In the genomic region with DNA sequence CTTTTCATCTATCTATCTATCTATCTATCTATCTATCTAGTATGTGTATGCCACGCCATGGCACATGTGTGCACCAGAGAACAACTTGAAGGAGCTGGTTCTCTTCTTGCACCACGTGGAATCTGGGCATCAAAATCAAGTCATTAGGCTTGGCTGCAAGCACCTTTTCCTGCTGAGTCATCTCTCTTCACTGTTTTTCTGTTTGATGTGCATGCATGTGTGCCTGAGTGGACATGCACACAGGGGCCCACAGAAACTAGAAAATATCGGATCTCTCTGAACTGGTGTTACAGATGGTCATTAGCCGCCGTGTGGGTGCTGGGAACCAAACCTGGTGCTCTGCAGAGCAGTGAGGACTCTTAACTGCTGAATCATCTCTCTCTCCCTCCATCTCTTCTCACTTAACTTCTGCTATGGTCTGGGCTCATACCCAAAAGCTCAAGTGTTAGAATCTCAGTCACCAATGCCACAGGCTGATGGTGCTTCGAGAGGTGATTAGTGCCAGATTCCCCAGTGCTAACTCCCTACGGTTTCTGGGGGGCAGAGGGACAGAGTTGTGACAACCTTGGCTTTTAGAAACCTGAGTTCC, we compare ENCODE assay signal across 15 mouse cellular contexts. TPM values are rescaled to one million over a fixed set of nuclear protein-coding genes. Genes with fewer than 3 reads are reported as not detected.
A peak's percentile ranks its signal among the peaks of the same experiment; 100 is the strongest.
DNase-seq lines count a peak whose midpoint lies in the region; ATAC-seq and TF ChIP-seq lines count a peak whose summit lies in the region.
"Had no signal": no experiment of that assay in that cellular context is flagged by ENCODE, and none has a peak within 500 bp of the region (broad histone marks: within the 10 kb centered on the region; RNA-seq: fewer than 3 reads in every experiment).

No protein-coding gene starts in this region.

- H3K27me3 ChIP-seq in hindbrain, embryonic 14.5 days (ENCODE audit: control insufficient read depth, insufficient read depth, low read length) = no peaks in the 10 kb centered on the region
- peaks cover 10% of the 10 kb centered on the region; the same call in 1 of the 2 replicates for H3K27me3 ChIP-seq in hindbrain, embryonic 10.5 days (ENCODE audit: insufficient read depth, poor library complexity, severe bottlenecking)
- H3K27me3 ChIP-seq in CH12.LX (replicated peaks) = peaks cover 24% of the 10 kb centered on the region
- H3K27me3 ChIP-seq in forebrain, embryonic 11.5 days (ENCODE audit: control insufficient read depth, insufficient read depth, low read length) = no peaks in the 10 kb centered on the region
- no peaks in the 10 kb centered on the region for H3K27me3 ChIP-seq in midbrain, embryonic 14.5 days (ENCODE audit: control insufficient read depth, insufficient read depth, low read length)
- no peaks in the 10 kb centered on the region for H3K27me3 ChIP-seq in stomach, postnatal 0 days (ENCODE audit: control insufficient read depth, insufficient read depth, low read length)
- H3K27me3 ChIP-seq: embryonic facial prominence, embryonic 13.5 days had no signal

- no peak for TF ChIP-seq CTCF in CH12.LX (conservative IDR thresholded peaks at IDR 0.05 in 1 of 2, IDR thresholded peaks at IDR 0.05 in 1 of 2; ENCODE audit: low read depth in 2 of 2, low read length in 2 of 2)
- TF ChIP-seq CTCF in stomach, postnatal 0 days (IDR thresholded peaks at IDR 0.05; ENCODE audit: low read depth) = no peak

- no peak overlapping the region for H3K4me2 ChIP-seq in hindbrain, embryonic 14.5 days (replicated peaks)
- H3K4me2 ChIP-seq in CH12.LX (ENCODE audit: insufficient read depth, low read depth, poor library complexity, severe bottlenecking) = no peak overlapping the region
- no peak overlapping the region for H3K4me2 ChIP-seq in forebrain, embryonic 11.5 days (ENCODE audit: low read depth, low read length, severe bottlenecking)
- no peak overlapping the region for H3K4me2 ChIP-seq in midbrain, embryonic 14.5 days (ENCODE audit: low read length)
- no peak overlapping the region for H3K4me2 ChIP-seq in stomach, postnatal 0 days (replicated peaks; ENCODE audit: low read depth)
- H3K4me2 ChIP-seq: embryonic facial prominence, embryonic 13.5 days had no signal

- no peak for DNase-seq in hindbrain, embryonic 14.5 days (ENCODE audit: low spot score)
- DNase-seq in hindbrain, embryonic 10.5 days (ENCODE audit: low spot score) = no peak
- DNase-seq in CH12.LX (ENCODE audit: extremely low read depth) = no peak
- DNase-seq in forebrain, embryonic 11.5 days (ENCODE audit: low spot score) = no peak
- DNase-seq in midbrain, embryonic 14.5 days = no peak
- DNase-seq in stomach, postnatal 0 days (ENCODE audit: low spot score) = no peak
- DNase-seq in kidney, postnatal 14 days = no peak
- DNase-seq: adrenal gland, postnatal 36 days; gastrocnemius, adult 2 months; heart, adult 18-20 months; kidney, adult 2 months; lung, adult 2 months had no signal

- H3K79me2 ChIP-seq in CH12.LX (replicated peaks; ENCODE audit: control insufficient read depth, extremely low read depth, insufficient read depth, poor library complexity, severe bottlenecking) = no peaks in the 10 kb centered on the region

- TF ChIP-seq RAD21 in CH12.LX (IDR thresholded peaks at IDR 0.05; ENCODE audit: low read depth, low read length) = no peak

- H3K36me3 ChIP-seq in hindbrain, embryonic 14.5 days (replicated peaks; ENCODE audit: control insufficient read depth, insufficient read depth) = no peaks in the 10 kb centered on the region
- H3K36me3 ChIP-seq in hindbrain, embryonic 10.5 days = no peaks in the 10 kb centered on the region
- no peaks in the 10 kb centered on the region for H3K36me3 ChIP-seq in CH12.LX (replicated peaks in 1 of 2; ENCODE audit: control insufficient read depth in 1 of 2, insufficient read depth in 1 of 2, low read length in 1 of 2)
- H3K36me3 ChIP-seq in forebrain, embryonic 11.5 days (ENCODE audit: control insufficient read depth, insufficient read depth, low read length) = no peaks in the 10 kb centered on the region
- no peaks in the 10 kb centered on the region for H3K36me3 ChIP-seq in midbrain, embryonic 14.5 days (ENCODE audit: control insufficient read depth, insufficient read depth, low read length)
- no peaks in the 10 kb centered on the region for H3K36me3 ChIP-seq in stomach, postnatal 0 days (ENCODE audit: control insufficient read depth, insufficient read depth, low read length)
- H3K36me3 ChIP-seq: embryonic facial prominence, embryonic 13.5 days had no signal

- peaks cover 39% of the 10 kb centered on the region for H3K4me1 ChIP-seq in hindbrain, embryonic 14.5 days (replicated peaks; ENCODE audit: control insufficient read depth, insufficient read depth, low read length)
- H3K4me1 ChIP-seq in hindbrain, embryonic 10.5 days (replicated peaks) = peaks cover 57% of the 10 kb centered on the region
- H3K4me1 ChIP-seq in CH12.LX (ENCODE audit: control insufficient read depth in 1 of 2, insufficient read depth in 2 of 2) = peaks cover 26 to 46% of the 10 kb centered on the region in 2 experiments
- H3K4me1 ChIP-seq in forebrain, embryonic 11.5 days (replicated peaks; ENCODE audit: control insufficient read depth, insufficient read depth, low read length) = peaks cover 24% of the 10 kb centered on the region
- peaks cover 39% of the 10 kb centered on the region for H3K4me1 ChIP-seq in midbrain, embryonic 14.5 days (ENCODE audit: control insufficient read depth, insufficient read depth, low read length)
- H3K4me1 ChIP-seq in stomach, postnatal 0 days (replicated peaks; ENCODE audit: control insufficient read depth, insufficient read depth) = no peaks in the 10 kb centered on the region

- dilution Hi-C loops in CH12.LX (cut with MboI; ENCODE audit: extremely low pct_ligation_motif_present, extremely low pct_unique_long_range_greater_than_20kb, low sequenced_read_pairs) = no loop called here

- 95% methylated on average over 7 of the region's 7 CpGs for WGBS in hindbrain, embryonic 14.5 days
- 89% methylated on average over 7 of the region's 7 CpGs for WGBS in hindbrain, embryonic 10.5 days
- WGBS in forebrain, embryonic 11.5 days = 91% methylated on average over 7 of the region's 7 CpGs
- WGBS in midbrain, embryonic 14.5 days = 92% methylated on average over 7 of the region's 7 CpGs
- WGBS in stomach, postnatal 0 days = 82% methylated on average over 7 of the region's 7 CpGs

- H3K27ac ChIP-seq in hindbrain, embryonic 14.5 days = 0 out of 2 replicates have a peak overlapping the region, but pooled peaks have one; percentile 69
- no peak overlapping the region for H3K27ac ChIP-seq in hindbrain, embryonic 10.5 days
- H3K27ac ChIP-seq in CH12.LX (ENCODE audit: insufficient read depth, low read depth) = no peak overlapping the region
- H3K27ac ChIP-seq in forebrain, embryonic 11.5 days (ENCODE audit: low read depth, low read length) = peak overlapping the region; percentile 48; the same call in 1 of the 2 replicates
- H3K27ac ChIP-seq in midbrain, embryonic 14.5 days (replicated peaks; ENCODE audit: low read depth, low read length) = peak overlapping the region; percentile 83
- no peak overlapping the region for H3K27ac ChIP-seq in stomach, postnatal 0 days (replicated peaks)
- H3K27ac ChIP-seq: embryonic facial prominence, embryonic 13.5 days; gastrocnemius, adult 2 months had no signal

- in situ Hi-C loops in CH12.LX (cut with MboI; ENCODE audit: low pct_ligation_motif_present, low pct_unique_long_range_greater_than_20kb, low sequenced_read_pairs) = loop anchor here (5.0 kb wide), 1 partner anchor 42 kb away; no protein-coding TSS in a partner anchor

- TF ChIP-seq EP300 in CH12.LX (IDR thresholded peaks at IDR 0.05; ENCODE audit: low read length) = peak; percentile 38; the same call in 1 of the 2 replicates
- TF ChIP-seq EP300 in stomach, postnatal 0 days (optimal IDR thresholded peaks at IDR 0.05) = no peak

- no peaks in the 10 kb centered on the region for H3K9me3 ChIP-seq in hindbrain, embryonic 14.5 days (ENCODE audit: control insufficient read depth, low read length)
- no peaks in the 10 kb centered on the region for H3K9me3 ChIP-seq in hindbrain, embryonic 10.5 days
- no peaks in the 10 kb centered on the region for H3K9me3 ChIP-seq in CH12.LX (replicated peaks; ENCODE audit: low read length)
- no peaks in the 10 kb centered on the region for H3K9me3 ChIP-seq in forebrain, embryonic 11.5 days (ENCODE audit: control insufficient read depth, low read length)
- H3K9me3 ChIP-seq in midbrain, embryonic 14.5 days (ENCODE audit: control insufficient read depth, low read length) = no peaks in the 10 kb centered on the region
- no peaks in the 10 kb centered on the region for H3K9me3 ChIP-seq in stomach, postnatal 0 days (ENCODE audit: control insufficient read depth, low read length)
- H3K9me3 ChIP-seq: embryonic facial prominence, embryonic 13.5 days had no signal

- no peak for TF ChIP-seq POLR2A in CH12.LX (IDR thresholded peaks at IDR 0.05; ENCODE audit: low read depth, low read length)

- H3K4me3 ChIP-seq in hindbrain, embryonic 14.5 days (replicated peaks; ENCODE audit: low read length) = no peak overlapping the region
- no peak overlapping the region for H3K4me3 ChIP-seq in hindbrain, embryonic 10.5 days
- no peak overlapping the region for H3K4me3 ChIP-seq in CH12.LX (replicated peaks in 1 of 3; ENCODE audit: low read depth in 2 of 3, low read length in 2 of 3, poor library complexity in 1 of 3)
- H3K4me3 ChIP-seq in forebrain, embryonic 11.5 days (ENCODE audit: low read depth, low read length) = no peak overlapping the region
- H3K4me3 ChIP-seq in midbrain, embryonic 14.5 days (replicated peaks; ENCODE audit: low read depth, low read length) = no peak overlapping the region
- H3K4me3 ChIP-seq in stomach, postnatal 0 days (ENCODE audit: low read depth, low read length) = no peak overlapping the region
- H3K4me3 ChIP-seq: embryonic facial prominence, embryonic 13.5 days; gastrocnemius, adult 2 months had no signal

- no peak overlapping the region for H3K9ac ChIP-seq in hindbrain, embryonic 14.5 days
- no peak overlapping the region for H3K9ac ChIP-seq in CH12.LX (ENCODE audit: insufficient read depth, low read depth)
- H3K9ac ChIP-seq in forebrain, embryonic 11.5 days (ENCODE audit: low read length) = no peak overlapping the region
- H3K9ac ChIP-seq in midbrain, embryonic 14.5 days (replicated peaks; ENCODE audit: low read length) = no peak overlapping the region
- H3K9ac ChIP-seq in stomach, postnatal 0 days (ENCODE audit: low read length) = no peak overlapping the region
- H3K9ac ChIP-seq: embryonic facial prominence, embryonic 13.5 days had no signal

- no peak for ATAC-seq in hindbrain, embryonic 14.5 days (ENCODE audit: low FRiP score)
- no peak for ATAC-seq in forebrain, embryonic 11.5 days (replicated peaks; ENCODE audit: low FRiP score)
- no peak for ATAC-seq in midbrain, embryonic 14.5 days (ENCODE audit: low FRiP score, low TSS enrichment)
- no peak for ATAC-seq in stomach, postnatal 0 days (ENCODE audit: low FRiP score, low TSS enrichment)
- ATAC-seq in megakaryocyte progenitor cell, adult 5-6 weeks (replicated peaks; ENCODE audit: poor library complexity) = no peak

RNA-seq across cellular contexts. Expression of gene Faap20, which starts 55.0 kb away (rescaled TPM):
- 69.0 and 76.0 TPM in 2 replicates for polyA plus RNA-seq in hindbrain, embryonic 14.5 days (2014; fragmentation: Nextera tagmentation; extraction: Ambion mirVana)
- polyA plus RNA-seq in hindbrain, embryonic 10.5 days (2016; fragmentation: Nextera tagmentation; extraction: Ambion mirVana) = 115 and 118 TPM in 2 replicates
- total RNA-seq in CH12.LX (2012; rRNA removed) (42.1 and 45.0 TPM in 2 replicates), CH12.LX (2014; rRNA removed) (24.1 and 31.0 TPM in 2 replicates)
- 35.7 and 36.4 TPM in 2 replicates for polyA plus RNA-seq in CH12.LX (2012; ENCODE audit: insufficient read length, low read depth)
- polyA plus RNA-seq in forebrain, embryonic 11.5 days (2014; fragmentation: Nextera tagmentation; extraction: Ambion mirVana) = 105 and 107 TPM in 2 replicates
- 74.1 and 85.6 TPM in 2 replicates for polyA plus RNA-seq in midbrain, embryonic 14.5 days (2014; fragmentation: Nextera tagmentation; extraction: Ambion mirVana)
- 43.5 and 46.3 TPM in 2 replicates for polyA plus RNA-seq in stomach, postnatal 0 days (2015; fragmentation: Nextera tagmentation; extraction: Ambion mirVana)
- total RNA-seq in megakaryocyte progenitor cell, adult 5-6 weeks (2015) = 28.6 and 46.3 TPM in 2 replicates
- total RNA-seq in megakaryocyte progenitor cell, adult 5-6 weeks (2017) = 14.2 and 17.6 TPM in 2 replicates

RNA-seq across cellular contexts. Expression of gene Prkcz, which starts 56.6 kb away (rescaled TPM):
- 73.9 and 80.8 TPM in 2 replicates for polyA plus RNA-seq in hindbrain, embryonic 14.5 days (2014; fragmentation: Nextera tagmentation; extraction: Ambion mirVana)
- 14.9 and 19.3 TPM in 2 replicates for polyA plus RNA-seq in hindbrain, embryonic 10.5 days (2016; fragmentation: Nextera tagmentation; extraction: Ambion mirVana)
- total RNA-seq in CH12.LX (2012; rRNA removed) (8.4 and 11.8 TPM in 2 replicates), CH12.LX (2014; rRNA removed) (0.16 TPM in 1 of 2 replicates, not detected in the other)
- polyA plus RNA-seq in CH12.LX (2012; ENCODE audit: insufficient read length, low read depth) = 1.6 and 2.5 TPM in 2 replicates
- 16.5 and 20.8 TPM in 2 replicates for polyA plus RNA-seq in forebrain, embryonic 11.5 days (2014; fragmentation: Nextera tagmentation; extraction: Ambion mirVana)
- 65.4 and 68.5 TPM in 2 replicates for polyA plus RNA-seq in midbrain, embryonic 14.5 days (2014; fragmentation: Nextera tagmentation; extraction: Ambion mirVana)
- 11.3 and 13.3 TPM in 2 replicates for polyA plus RNA-seq in stomach, postnatal 0 days (2015; fragmentation: Nextera tagmentation; extraction: Ambion mirVana)
- total RNA-seq in megakaryocyte progenitor cell, adult 5-6 weeks (2015) = not detected in 2 replicates
- not detected in 2 replicates for total RNA-seq in megakaryocyte progenitor cell, adult 5-6 weeks (2017)
- total RNA-seq: common myeloid progenitor, adult 5-6 weeks had no signal

Comparison
In these comparisons a context has a peak if more than half of its experiments do, and no peak if none do; other contexts are left out.
1. H3K27ac ChIP-seq: peak in hindbrain, embryonic 14.5 days (single experiment), forebrain, embryonic 11.5 days (single experiment) and midbrain, embryonic 14.5 days (single experiment); none in hindbrain, embryonic 10.5 days (single experiment), CH12.LX (single experiment) and stomach, postnatal 0 days (single experiment).